Mouse (Mus musculus) left cerebral cortex, adult 2 months (tissue): ENCODE results near the gene Saa1. TPM values are rescaled to one million over a fixed set of nuclear protein-coding genes. Genes with fewer than 3 reads are reported as not detected.
"Not testable (repeated sequence)": the region's sequence is repeated elsewhere in the genome, so short reads cannot be mapped to it uniquely, and the experiment has no call there.

Source experiments
- DNase-seq, 2 experiments: peaks; one replicate each; pipeline ENCODE4 v3.0.0; 2021 to 2022; ENCODE audit warnings: low spot score in 2 of 2, mixed read lengths in 1 of 2; ENCODE audit errors: extremely low spot score in 1 of 2
- H3K27ac ChIP-seq: fragments of 200-600 bp; 2 replicates; pipeline ENCODE4 v1.8.1; 2022
- H3K4me3 ChIP-seq: fragments of 200-600 bp; 2 replicates; pipeline ENCODE4 v1.8.1; 2022
- CTCF ChIP-seq: fragments of 200-600 bp; IDR thresholded peaks from 2 replicates; pipeline ENCODE4 v1.8.1; 2022; ENCODE audit warnings: antibody characterized with exemption, mild to moderate bottlenecking, moderate library complexity
- intact Hi-C: fragments of 180-260 bp; cut with DNase I; formaldehyde crosslinking; loops from one replicate; pipeline ENCODE4 v1.15.1; 2025
- long read RNA-seq, 2 experiments: library from polyadenylated mRNA; stranded (forward); transcript quantifications; one replicate each; pipeline ENCODE4 v2.0.0; 2021; ENCODE audit warnings: borderline mapping rate in 2 of 2
- total RNA-seq, 2 experiments: library from RNA; stranded (reverse); gene quantifications; 2 replicates each; pipeline ENCODE4 v1.2.3; 2021

Gene Saa1
- not detected for total RNA-seq
- long read RNA-seq, experiment 1, result 0 reads
- long read RNA-seq, experiment 2, result 0 reads

DNA sequence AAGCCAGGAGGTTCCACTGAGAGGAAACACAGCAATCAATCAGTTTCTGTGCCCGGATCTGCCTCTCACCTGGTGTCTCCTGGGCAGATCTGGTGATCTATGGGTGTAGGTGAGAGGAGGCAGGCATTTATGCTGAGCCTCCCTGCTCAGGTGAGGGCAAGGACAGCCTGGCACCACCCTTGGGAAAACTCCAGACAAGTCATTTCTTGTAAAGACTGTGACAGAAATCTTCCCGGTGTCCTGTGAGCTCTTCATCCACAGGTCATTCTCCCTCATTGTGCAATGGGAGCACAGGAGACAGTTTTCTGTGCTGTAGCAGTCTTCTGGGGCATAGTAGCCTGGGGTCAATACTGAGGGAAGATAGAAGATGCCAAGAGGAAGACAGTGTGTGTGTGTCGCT is at the start of gene Saa1:
Gene Saa1, minus strand, starts transcription at position 101 of the 400 bp plus-strand sequence.
- intact Hi-C loops, result loop anchor here (10.0 kb wide), 1 partner anchor 458 kb away; no protein-coding TSS in a partner anchor
- not testable (repeated sequence) for H3K4me3 ChIP-seq, DNase-seq, H3K27ac ChIP-seq

DNA sequence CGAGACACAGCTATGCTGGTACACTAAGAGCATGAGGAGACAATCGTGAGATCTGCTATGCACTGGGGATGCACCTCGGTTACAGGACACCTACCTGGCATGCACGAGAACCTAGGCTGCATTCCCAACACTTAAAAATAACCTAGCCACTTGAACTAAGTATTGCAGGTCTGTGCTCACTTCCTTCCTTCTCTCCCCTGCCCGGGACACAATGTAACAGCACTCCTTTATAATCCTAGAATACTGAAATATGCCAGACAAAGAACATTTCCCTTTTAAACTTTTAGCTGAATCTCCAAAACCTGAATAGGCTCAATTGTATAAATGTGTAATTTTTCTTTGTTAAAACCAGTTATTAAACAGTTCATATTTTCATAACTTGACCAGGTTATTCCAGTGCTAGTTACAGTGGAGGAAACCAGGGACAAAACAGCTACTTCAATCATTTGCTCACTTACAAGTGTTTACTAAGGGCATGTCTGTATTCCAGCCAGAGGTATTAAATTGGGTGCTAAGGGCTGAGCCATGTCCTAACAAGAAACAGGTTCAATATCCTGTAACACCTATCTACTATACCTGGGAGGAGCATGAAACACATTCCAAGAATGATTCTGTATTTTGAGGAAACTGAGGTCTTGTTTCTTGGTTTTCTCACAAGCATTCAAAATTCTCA is 46.5 kb upstream of the Saa1 start:
- intact Hi-C loops, result no loop called here
- Histone ChIP-seq H3K27ac (no peak overlapping the region), H3K4me3 (no peak overlapping the region)
- no peak for TF ChIP-seq CTCF
- DNase-seq, result no peak

- peak; percentile 85 for TF ChIP-seq CTCF
- Histone ChIP-seq H3K4me3 (no peak overlapping the region), H3K27ac (no peak overlapping the region)
- DNase-seq, result peak; percentile 30 to 52
- intact Hi-C loops, result loop anchor here (2.0 to 5.0 kb wide), 2 partner anchors 56 to 123 kb away; partner anchors contain the start of gene Saa3
These were observed 27.9 kb upstream of the Saa1 start for GRCm38 (mm10) chr7:46770706-46771105.

GRCm38 (mm10) chr7:46768451-46768850 is 25.7 kb upstream of the Saa1 start:
- TF ChIP-seq CTCF, result no peak
- intact Hi-C loops, result no loop called here
- Histone ChIP-seq H3K27ac (no peak overlapping the region), H3K4me3 (no peak overlapping the region)
- no peak for DNase-seq

- no peak overlapping the region for H3K4me3 ChIP-seq
- DNase-seq, result no peak
- intact Hi-C loops, result no loop called here
- no peak for TF ChIP-seq CTCF
- no peak overlapping the region for H3K27ac ChIP-seq
These were observed 24.6 kb upstream of the Saa1 start for GRCm38 (mm10) chr7:46767371-46767770.

GRCm38 (mm10) chr7:46764672-46765071 is 21.9 kb upstream of the Saa1 start:
- TF ChIP-seq CTCF, result no peak
- no peak overlapping the region for H3K27ac ChIP-seq
- DNase-seq, result no peak
- intact Hi-C loops, result no loop called here
- H3K4me3 ChIP-seq, result no peak overlapping the region

DNA sequence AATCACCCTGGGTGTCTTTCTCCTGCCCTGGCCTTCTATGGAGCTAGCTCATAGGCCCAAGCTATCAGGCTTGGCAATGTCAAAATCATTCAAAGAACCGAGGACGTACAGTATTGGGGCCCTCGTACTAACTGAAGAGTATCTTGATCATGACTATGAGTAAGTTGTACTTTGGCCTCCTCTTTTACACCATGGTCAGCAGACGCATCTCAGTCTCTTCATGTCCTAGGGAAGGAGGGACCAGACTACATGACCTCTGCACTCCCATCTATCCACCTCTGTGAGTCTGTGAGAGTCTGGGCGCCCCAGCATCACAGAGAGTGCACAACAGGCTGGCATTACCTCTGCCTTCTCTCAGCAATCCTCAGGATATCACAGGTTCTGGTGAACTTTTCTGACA is 19.8 kb upstream of the Saa1 start:
- no peak overlapping the region for H3K27ac ChIP-seq
- no peak for TF ChIP-seq CTCF
- DNase-seq, result no peak
- no peak overlapping the region for H3K4me3 ChIP-seq
- intact Hi-C loops, result no loop called here

- no peak for DNase-seq
- intact Hi-C loops, result no loop called here
- TF ChIP-seq CTCF, result no peak
- Histone ChIP-seq H3K4me3 (no peak overlapping the region), H3K27ac (no peak overlapping the region)
These were observed 18.4 kb upstream of the Saa1 start for GRCm38 (mm10) chr7:46761049-46761795.

DNA sequence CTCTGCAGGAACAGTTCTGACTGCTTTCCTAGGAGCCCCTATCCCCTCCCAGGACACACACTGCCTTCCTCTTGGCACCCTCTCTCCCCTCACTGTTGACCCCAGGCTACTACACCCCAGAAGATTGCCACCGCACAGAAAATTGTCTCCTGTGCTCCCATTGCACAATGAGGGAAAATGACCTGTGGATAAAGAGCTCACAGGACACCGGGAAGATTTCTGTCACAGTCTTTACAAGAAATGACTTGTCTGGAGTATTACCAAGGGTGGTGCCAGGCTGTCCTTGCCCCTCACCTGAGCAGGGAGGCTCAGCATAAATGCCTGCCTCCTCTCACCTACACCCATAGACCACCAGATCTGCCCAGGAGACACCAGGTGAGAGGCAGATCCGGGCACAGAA is 8.7 kb upstream of the Saa1 start, which contains the start of gene Saa2:
Gene Saa2, plus strand, starts transcription at position 301 of the 400 bp plus-strand sequence.
- intact Hi-C loops, result no loop called here
- no peak for TF ChIP-seq CTCF
- Histone ChIP-seq H3K4me3 (no peak within 1 kb of the TSS), H3K27ac (no peak within 1 kb of the TSS)
- DNase-seq, result no peak

GRCm38 (mm10) chr7:46748459-46748858 is 5.7 kb upstream of the Saa1 start:
- DNase-seq, result no peak
- intact Hi-C loops, result loop anchor here (10.0 kb wide), 1 partner anchor 464 kb away; no protein-coding TSS in a partner anchor
- no peak overlapping the region for H3K27ac ChIP-seq
- no peak overlapping the region for H3K4me3 ChIP-seq
- no peak for TF ChIP-seq CTCF

DNA sequence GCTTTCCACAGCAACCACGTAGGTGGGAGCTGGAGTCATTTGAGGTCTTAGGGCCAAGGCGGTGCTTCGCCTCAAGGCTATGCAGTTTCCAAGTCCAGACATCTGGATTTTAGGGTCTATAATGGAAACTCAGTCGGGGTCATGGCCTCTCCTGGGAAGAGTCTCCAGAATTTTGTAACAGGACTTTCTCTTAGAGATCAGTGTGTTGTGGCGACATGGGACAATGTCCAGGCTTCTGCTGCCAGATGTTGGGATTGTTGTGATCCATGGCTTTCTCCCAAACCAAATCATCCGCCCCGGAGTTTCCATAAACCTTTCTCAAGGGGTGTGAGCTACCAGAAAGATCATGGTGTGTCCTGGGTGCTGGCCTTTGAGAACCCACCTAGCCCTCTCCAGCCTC is 3.6 kb upstream of the Saa1 start:
- H3K27ac ChIP-seq, result no peak overlapping the region
- intact Hi-C loops, result loop anchor here (10.0 kb wide), 1 partner anchor 462 kb away; no protein-coding TSS in a partner anchor
- no peak for TF ChIP-seq CTCF
- no peak for DNase-seq
- H3K4me3 ChIP-seq, result no peak overlapping the region

- no peak overlapping the region for H3K27ac ChIP-seq
- DNase-seq, result no peak
- H3K4me3 ChIP-seq, result no peak overlapping the region
- intact Hi-C loops, result loop anchor here (1.0 to 10.0 kb wide), 2 partner anchors 12 to 461 kb away; no protein-coding TSS in a partner anchor
- TF ChIP-seq CTCF, result no peak
These were observed 3.0 kb upstream of the Saa1 start for GRCm38 (mm10) chr7:46745816-46746215.

- H3K4me3 ChIP-seq, DNase-seq, H3K27ac ChIP-seq: not testable (repeated sequence)
- intact Hi-C loops, result loop anchor here (10.0 kb wide), 1 partner anchor 455 kb away; no protein-coding TSS in a partner anchor
These were observed 2.7 kb downstream of the Saa1 start for GRCm38 (mm10) chr7:46740041-46740440.
